Mouse (Mus musculus) hindbrain, embryonic 10.5 days (tissue): ENCODE results near the gene Ly75. TPM values are rescaled to one million over a fixed set of nuclear protein-coding genes. Genes with fewer than 3 reads are reported as not detected.

Experiments used
- DNase-seq: peaks from one replicate; pipeline ENCODE4 v3.0.0-alpha.2; 2017; ENCODE audit warnings: low spot score
- H3K27ac ChIP-seq: fragments of 300-500 bp; sonication (generic); 2 replicates; pipeline ENCODE4 v1.5.1; 2016; ENCODE audit warnings: mild to moderate bottlenecking, moderate library complexity
- H3K27me3 ChIP-seq: fragments of 300-500 bp; sonication (generic); 2 replicates; pipeline ENCODE4 v1.6.1; 2016; ENCODE audit warnings: mild to moderate bottlenecking; ENCODE audit not compliant: poor library complexity, insufficient read depth, severe bottlenecking
- H3K36me3 ChIP-seq: fragments of 300-500 bp; sonication (generic); 2 replicates; pipeline ENCODE4 v1.6.1; 2016; ENCODE audit warnings: mild to moderate bottlenecking, moderate library complexity
- H3K4me1 ChIP-seq: fragments of 300-500 bp; sonication (generic); replicated peaks from 2 replicates; pipeline ENCODE4 v1.6.1; 2016; ENCODE audit warnings: mild to moderate bottlenecking
- H3K4me3 ChIP-seq: fragments of 300-500 bp; sonication (generic); 2 replicates; pipeline ENCODE4 v1.5.1; 2016; ENCODE audit warnings: mild to moderate bottlenecking, moderate library complexity
- H3K9me3 ChIP-seq: fragments of 300-500 bp; sonication (generic); 2 replicates; pipeline ENCODE4 v1.6.1; 2016; ENCODE audit warnings: mild to moderate bottlenecking, moderate library complexity
- WGBS: fragments of 180-500 bp; shearing (Covaris S2); methylation state at CpG from one replicate; pipeline ENCODE4 v1.1.7; 2016; 5-methylcytosine and 5-hydroxymethylcytosine counted together
- polyA plus RNA-seq: library from polyadenylated mRNA; unstranded; fragments of >200 nt; fragmentation: Nextera tagmentation; extraction: Ambion mirVana; gene quantifications from 2 replicates; pipeline ENCODE4 v1.2.1, GENCODE M21; 2016

Gene Ly75
- 2.7 and 4.1 TPM in 2 replicates for polyA plus RNA-seq

DNA sequence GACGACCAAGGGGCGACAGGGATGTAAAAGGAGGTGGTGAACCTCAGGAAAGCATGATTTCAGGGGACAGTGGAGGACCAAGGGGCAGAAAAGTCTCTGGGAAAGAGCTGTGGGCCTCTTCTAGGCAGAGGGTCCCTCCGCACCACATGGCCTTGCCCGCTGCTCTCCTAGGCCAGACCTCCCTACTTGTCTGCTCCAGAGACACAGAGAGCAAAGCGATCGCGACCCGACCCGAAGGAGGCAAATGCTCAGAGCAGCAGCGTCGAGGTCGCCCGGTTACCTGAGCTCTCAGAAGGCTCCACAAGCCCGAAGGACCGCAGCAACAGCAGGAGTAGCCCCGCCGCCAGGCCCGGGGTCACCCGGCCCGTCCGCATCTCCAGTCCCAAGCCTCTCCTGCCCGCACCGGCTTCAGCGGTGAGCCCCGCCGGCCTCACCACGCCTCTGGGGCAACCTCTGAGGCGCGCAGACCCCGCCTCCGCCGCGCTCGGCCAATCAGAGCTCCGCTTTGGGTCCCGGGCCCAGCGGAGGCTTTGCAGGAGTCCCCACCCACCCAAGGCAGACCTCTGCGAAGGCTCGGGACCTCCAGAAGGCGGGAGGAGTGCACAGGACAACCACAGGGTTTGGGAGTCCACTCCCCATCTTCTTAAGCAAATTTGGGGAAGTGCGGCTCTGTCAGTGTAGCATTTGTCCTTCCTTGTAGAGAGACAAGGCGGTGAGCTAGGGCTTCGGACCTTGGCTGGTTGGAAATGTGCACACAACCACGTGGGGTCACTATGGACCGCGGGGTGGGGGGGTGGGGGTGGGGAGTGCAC, at the start of gene Ly75:
TSS of gene Ly75 (minus strand) at position 446 of the 812 bp plus-strand sequence.
- Histone ChIP-seq H3K27ac (peak within 1 kb of the TSS; percentile 86), H3K4me3 (peak within 1 kb of the TSS; percentile 67), H3K4me1 (peaks cover 14% of the 10 kb centered on the region), H3K9me3 (no peaks in the 10 kb centered on the region), H3K27me3 (peaks cover 22% of the 10 kb centered on the region), H3K36me3 (no peaks in the 10 kb centered on the region)
- DNase-seq, result peak; percentile 92
- WGBS, result under 1% methylated on average over 46 of the region's 46 CpGs

DNA sequence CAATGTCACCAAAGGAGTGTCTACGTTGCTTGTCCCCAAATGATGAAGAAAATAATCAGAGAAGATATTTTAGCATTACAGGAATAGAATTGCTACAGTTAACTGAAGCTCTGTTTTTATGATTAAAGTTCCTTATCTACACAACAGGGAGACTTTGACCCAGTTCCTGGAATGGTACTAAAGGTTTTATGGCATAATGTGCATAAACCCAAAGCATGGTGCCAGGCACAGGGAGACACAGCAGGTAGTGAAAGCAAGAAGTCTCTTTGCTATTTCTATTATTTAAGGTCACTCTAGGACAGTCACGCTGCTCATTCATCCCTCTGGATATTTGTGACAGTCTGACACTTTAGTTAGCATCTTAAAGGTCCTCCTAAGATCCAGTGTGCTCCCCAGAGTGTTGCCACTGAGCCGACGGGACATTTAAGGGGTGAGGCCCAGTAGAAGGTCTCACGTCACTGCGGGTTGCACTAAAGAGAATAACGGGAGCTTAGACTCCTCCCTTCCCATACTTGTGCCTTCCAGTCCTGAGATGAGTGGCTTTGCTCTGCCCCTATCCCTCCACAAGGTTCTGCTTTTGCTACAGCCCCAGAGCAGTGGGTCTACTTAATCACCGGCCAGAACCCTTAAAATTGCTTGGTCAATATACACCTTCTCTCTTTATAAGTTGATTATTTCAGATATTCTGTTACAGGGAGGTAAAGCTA, 47.4 kb upstream of the Ly75 start:
- Histone ChIP-seq H3K36me3 (no peaks in the 10 kb centered on the region), H3K4me1 (no peaks in the 10 kb centered on the region), H3K27me3 (no peaks in the 10 kb centered on the region), H3K4me3 (no peak overlapping the region), H3K27ac (no peak overlapping the region), H3K9me3 (no peaks in the 10 kb centered on the region)
- WGBS, result 76% methylated on average over 8 of the region's 8 CpGs
- DNase-seq, result no peak

DNA sequence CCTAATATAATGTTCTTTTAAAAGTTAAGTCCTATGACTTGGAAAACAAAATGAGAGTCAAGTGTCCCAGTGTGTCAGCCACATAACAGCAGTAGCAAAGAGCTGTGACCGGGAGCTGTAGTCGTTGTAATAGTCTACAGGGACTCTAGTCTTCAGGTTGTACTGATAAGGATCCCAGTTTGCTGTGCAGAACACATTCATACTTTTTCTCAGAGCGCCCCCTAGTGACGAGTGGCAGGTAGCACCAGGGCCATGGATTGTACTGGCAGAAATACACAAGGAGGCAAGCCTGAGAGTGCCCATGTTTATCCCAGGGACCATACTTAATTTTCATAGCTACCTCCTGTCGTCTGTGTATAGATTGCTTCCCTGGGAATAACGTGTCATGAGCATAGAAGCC, 35.0 kb upstream of the Ly75 start:
- no peak overlapping the region for H3K4me3 ChIP-seq
- no peaks in the 10 kb centered on the region for H3K36me3 ChIP-seq
- DNase-seq, result peak; percentile 73
- no peaks in the 10 kb centered on the region for H3K27me3 ChIP-seq
- 0 out of 2 replicates have a peak, but pooled peaks cover 2% of the 10 kb centered on the region for H3K4me1 ChIP-seq
- H3K9me3 ChIP-seq, result no peaks in the 10 kb centered on the region
- H3K27ac ChIP-seq, result no peak overlapping the region
- WGBS, result 10% methylated on average over 6 of the region's 6 CpGs

DNA sequence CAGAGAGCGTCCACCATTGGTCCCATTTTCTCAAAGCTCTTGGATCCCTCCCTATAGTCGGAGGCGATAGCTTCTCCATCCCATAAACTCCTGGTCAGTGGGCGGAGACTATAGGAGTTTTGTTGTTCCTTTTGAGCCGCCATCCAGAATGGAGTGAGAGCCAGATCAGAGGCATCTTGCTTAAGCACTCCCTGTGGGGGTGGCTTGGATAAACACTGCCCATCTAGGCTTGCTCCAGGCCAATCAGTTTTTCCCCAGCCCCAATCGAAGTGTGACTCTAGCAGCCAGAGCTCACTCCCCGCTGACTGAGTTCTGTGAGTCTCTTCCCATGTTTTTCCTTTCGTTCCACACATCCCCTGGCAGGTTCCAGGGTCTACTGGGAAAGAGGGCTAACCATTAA, 31.2 kb upstream of the Ly75 start:
- Histone ChIP-seq H3K27me3 (no peaks in the 10 kb centered on the region), H3K4me1 (0 out of 2 replicates have a peak, but pooled peaks cover 5% of the 10 kb centered on the region), H3K27ac (no peak overlapping the region), H3K9me3 (no peaks in the 10 kb centered on the region), H3K4me3 (no peak overlapping the region), H3K36me3 (no peaks in the 10 kb centered on the region)
- no peak for DNase-seq
- 56% methylated on average over 8 of the region's 8 CpGs for WGBS

DNA sequence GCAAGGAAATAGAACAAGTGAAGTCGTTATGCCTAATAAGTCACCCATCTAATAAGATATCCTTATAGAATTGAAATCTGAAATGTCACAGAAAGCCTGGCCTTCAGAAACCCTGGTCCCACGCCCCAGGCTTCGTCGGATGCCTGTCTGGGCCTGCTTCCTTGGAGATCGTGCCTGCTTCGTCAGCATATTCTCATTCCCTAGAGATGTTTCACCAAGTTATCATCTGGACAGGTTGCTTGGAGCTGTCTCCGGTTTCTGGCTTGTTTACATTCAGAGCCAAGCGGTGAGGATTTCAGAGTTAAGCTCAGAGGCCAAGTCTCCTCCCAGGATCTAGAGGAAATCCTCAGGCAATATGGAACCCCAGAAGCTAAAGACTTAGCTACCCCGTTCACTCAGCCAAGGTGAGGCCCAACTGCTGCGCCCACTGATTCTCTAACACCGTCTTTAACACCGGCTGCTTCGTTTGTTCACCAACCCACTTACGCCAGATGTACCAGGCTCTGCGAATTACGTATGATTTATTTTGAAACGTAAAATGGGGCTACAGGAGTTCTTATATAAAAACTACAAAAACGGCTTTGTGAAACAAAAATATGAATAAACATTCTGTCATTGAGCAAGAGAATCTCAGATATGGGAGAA, 30.0 kb upstream of the Ly75 start:
- no peaks in the 10 kb centered on the region for H3K36me3 ChIP-seq
- H3K4me1 ChIP-seq, result 0 out of 2 replicates have a peak, but pooled peaks cover 9% of the 10 kb centered on the region
- DNase-seq, result no peak
- H3K4me3 ChIP-seq, result no peak overlapping the region
- no peak overlapping the region for H3K27ac ChIP-seq
- no peaks in the 10 kb centered on the region for H3K9me3 ChIP-seq
- no peaks in the 10 kb centered on the region for H3K27me3 ChIP-seq
- WGBS, result 87% methylated on average over 18 of the region's 18 CpGs

DNA sequence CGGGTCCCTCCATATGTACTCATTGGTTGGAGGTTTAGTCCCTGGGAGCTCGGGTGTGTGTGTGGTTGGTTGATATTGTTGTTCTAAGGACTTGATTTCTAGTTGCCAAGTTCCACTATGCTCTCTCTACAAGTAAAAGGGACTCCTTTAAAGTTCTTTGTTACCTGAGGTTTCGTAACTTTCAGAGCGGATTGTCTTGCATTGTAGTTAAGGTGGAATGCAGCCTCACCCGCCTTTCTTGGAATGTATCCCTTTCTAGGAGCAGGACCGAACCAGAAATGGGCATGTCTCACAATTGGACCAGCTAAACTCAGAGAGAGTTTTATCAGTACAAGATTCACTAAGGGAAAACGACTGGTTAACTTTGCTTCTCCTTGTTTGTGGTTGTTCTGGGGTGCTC, 28.1 kb upstream of the Ly75 start:
- no peaks in the 10 kb centered on the region for H3K9me3 ChIP-seq
- 0 out of 2 replicates have a peak, but pooled peaks cover 9% of the 10 kb centered on the region for H3K4me1 ChIP-seq
- no peak for DNase-seq
- no peak overlapping the region for H3K27ac ChIP-seq
- no peaks in the 10 kb centered on the region for H3K27me3 ChIP-seq
- no peaks in the 10 kb centered on the region for H3K36me3 ChIP-seq
- 84% methylated on average over 7 of the region's 7 CpGs for WGBS
- no peak overlapping the region for H3K4me3 ChIP-seq

DNA sequence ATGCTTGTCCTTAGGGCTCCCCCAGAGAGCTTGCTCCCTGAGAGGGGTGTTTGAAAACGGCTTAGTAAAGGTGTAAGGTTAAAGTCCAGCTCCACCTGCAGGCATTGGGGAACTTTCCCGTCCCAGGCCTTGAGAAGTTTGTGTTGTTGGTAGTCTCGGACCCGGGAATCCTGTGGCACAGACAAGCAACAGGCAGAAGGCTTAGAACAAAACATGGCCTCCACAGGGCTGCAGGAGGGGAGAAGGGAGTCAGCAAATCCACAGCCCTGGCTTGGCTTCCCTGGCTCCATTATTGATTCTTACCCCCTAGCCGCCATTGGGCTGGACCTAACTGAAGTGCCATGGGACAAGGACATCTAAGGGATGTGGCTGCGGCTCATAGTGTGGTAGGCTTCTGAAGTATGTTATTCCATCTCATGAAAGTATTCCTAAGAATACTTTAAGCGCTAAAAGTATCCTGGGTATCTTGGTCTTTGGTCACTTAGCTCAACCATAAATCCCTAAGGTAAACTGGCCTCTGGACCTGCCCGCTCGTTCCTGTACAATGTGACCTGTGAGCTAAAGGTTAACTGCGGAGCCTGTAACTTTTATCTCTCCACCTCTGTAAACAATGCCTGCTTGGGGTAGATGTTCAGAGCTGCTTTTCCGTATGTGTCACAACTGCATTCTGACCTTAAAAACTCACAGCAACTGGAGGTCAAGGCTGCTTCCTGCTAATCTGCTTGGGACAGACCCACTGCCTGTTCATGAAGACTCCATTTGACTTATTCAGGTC, 27.1 kb upstream of the Ly75 start:
- 0 out of 2 replicates have a peak, but pooled peaks cover 9% of the 10 kb centered on the region for H3K4me1 ChIP-seq
- H3K4me3 ChIP-seq, result no peak overlapping the region
- H3K27me3 ChIP-seq, result no peaks in the 10 kb centered on the region
- H3K36me3 ChIP-seq, result no peaks in the 10 kb centered on the region
- 76% methylated on average over 11 of the region's 11 CpGs for WGBS
- H3K9me3 ChIP-seq, result no peaks in the 10 kb centered on the region
- no peak overlapping the region for H3K27ac ChIP-seq
- no peak for DNase-seq

DNA sequence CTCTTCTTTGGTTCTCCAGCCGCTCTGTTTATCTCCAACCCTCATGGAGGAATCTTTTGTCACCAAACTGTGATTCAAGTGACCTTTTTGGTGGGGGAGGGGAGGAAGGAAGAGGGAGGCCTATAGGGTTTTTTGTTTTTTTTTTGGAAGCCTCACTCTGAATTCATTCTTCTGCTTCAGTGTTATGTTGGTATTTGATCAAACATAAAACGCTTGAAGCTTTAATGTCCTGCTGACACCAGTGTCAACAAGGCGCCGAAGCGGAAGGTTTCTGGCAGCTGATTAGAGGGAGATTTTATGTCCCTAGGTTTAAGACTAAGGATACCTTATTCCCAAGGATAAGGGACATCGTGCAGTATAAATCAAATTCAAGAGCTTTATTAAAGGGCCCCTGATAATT, 26.1 kb upstream of the Ly75 start:
- H3K27me3 ChIP-seq, result no peaks in the 10 kb centered on the region
- no peak overlapping the region for H3K27ac ChIP-seq
- WGBS, result 59% methylated on average over 6 of the region's 6 CpGs
- H3K4me3 ChIP-seq, result no peak overlapping the region
- H3K4me1 ChIP-seq, result 0 out of 2 replicates have a peak, but pooled peaks cover 9% of the 10 kb centered on the region
- H3K36me3 ChIP-seq, result no peaks in the 10 kb centered on the region
- DNase-seq, result no peak
- H3K9me3 ChIP-seq, result no peaks in the 10 kb centered on the region

DNA sequence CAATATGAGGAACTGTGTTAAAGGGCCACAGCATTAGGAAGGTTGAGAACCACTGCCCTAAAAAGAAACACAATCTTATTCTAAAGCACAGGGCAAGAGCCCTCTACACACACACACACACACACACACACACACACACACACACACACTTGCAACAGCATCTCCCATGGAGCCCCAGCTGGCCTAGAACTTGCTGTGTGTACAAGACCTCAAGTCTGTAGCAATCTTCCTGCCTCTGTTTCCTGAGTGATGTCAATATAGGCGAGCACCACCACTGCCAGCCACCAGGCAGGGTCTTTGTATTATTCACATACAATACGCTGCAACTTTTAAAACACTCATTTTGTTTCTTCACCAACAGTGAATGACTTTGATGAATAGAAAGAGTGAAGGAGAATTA, 24.3 kb upstream of the Ly75 start:
- H3K36me3 ChIP-seq, result no peaks in the 10 kb centered on the region
- no peak for DNase-seq
- no peaks in the 10 kb centered on the region for H3K9me3 ChIP-seq
- H3K4me1 ChIP-seq, result 0 out of 2 replicates have a peak, but pooled peaks cover 4% of the 10 kb centered on the region
- H3K27me3 ChIP-seq, result no peaks in the 10 kb centered on the region
- 88% methylated on average over 2 of the region's 2 CpGs for WGBS
- H3K4me3 ChIP-seq, result no peak overlapping the region
- H3K27ac ChIP-seq, result no peak overlapping the region

DNA sequence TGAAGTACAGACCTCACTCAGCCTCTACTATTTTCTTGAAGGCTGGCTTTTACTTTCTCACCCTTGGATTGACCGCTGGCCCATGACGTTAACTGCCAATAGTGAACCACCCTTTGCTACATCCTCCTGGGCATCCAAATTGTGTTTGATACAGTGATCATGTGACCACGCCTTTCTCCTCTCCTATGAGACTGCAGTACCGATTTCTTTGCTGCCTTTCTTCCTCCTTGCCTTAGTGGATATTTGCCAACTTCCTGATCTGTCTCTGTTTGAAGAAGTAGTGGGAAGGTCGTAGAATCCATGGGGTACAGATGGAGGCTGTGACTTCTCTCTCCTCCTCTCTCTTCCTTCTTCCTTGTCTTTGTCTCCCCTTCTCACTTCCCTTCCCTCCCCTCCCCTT, 22.3 kb upstream of the Ly75 start:
- Histone ChIP-seq H3K4me3 (no peak overlapping the region), H3K27ac (no peak overlapping the region), H3K9me3 (no peaks in the 10 kb centered on the region), H3K36me3 (no peaks in the 10 kb centered on the region), H3K4me1 (0 out of 2 replicates have a peak, but pooled peaks cover 4% of the 10 kb centered on the region), H3K27me3 (no peaks in the 10 kb centered on the region)
- no peak for DNase-seq
- 92% methylated on average over 5 of the region's 5 CpGs for WGBS

DNA sequence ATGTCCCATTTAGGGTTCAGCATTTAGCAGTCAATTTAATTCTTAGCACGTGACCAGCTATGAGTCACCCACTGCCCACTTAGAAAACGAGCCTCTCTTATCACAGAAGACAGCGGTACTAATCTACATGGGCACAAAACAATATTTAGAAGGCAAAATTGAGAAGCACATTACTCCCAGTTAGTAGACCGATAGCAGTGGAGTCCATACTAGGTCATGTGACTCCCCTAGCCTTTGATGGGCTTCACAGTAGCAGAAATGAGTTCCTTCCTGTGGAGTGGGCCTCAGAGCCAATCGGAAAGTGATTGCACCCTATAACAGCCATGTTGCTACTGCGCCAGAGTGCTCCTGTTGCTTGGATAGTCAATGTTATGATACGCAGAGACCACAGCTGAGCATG, 21.7 kb upstream of the Ly75 start:
- Histone ChIP-seq H3K27ac (no peak overlapping the region), H3K27me3 (no peaks in the 10 kb centered on the region), H3K4me3 (no peak overlapping the region), H3K36me3 (no peaks in the 10 kb centered on the region), H3K9me3 (no peaks in the 10 kb centered on the region), H3K4me1 (0 out of 2 replicates have a peak, but pooled peaks cover 4% of the 10 kb centered on the region)
- no peak for DNase-seq
- WGBS, result 94% methylated on average over 7 of the region's 7 CpGs

DNA sequence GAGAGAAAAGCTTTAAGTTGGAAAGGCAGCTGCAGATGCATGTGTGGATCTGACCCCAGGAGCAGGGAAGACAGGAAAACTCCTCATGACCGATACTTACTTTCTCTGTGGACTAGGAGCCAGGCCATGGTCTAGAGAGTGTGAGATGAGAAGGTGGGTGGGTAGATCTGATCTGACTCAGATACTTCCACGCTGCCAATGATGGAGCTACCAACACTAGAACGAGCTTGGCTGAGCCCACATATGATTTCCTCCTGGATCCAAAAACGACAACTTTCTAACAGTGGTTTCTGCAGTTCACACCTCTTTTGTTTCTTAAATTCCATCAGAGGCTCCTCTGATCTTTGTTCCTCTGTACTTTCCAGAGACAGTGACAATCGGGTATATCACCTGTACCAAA, 18.6 kb upstream of the Ly75 start:
- 83% methylated on average over 5 of the region's 5 CpGs for WGBS
- DNase-seq, result no peak
- H3K4me3 ChIP-seq, result no peak overlapping the region

More for the DNA sequence above, 18.6 kb upstream of the Ly75 start:
- Histone ChIP-seq H3K36me3 (no peaks in the 10 kb centered on the region), H3K27me3 (no peaks in the 10 kb centered on the region), H3K27ac (no peak overlapping the region), H3K4me1 (no peaks in the 10 kb centered on the region), H3K9me3 (no peaks in the 10 kb centered on the region)
